Mouse (Mus musculus) liver, embryonic 15.5 days (tissue): Measurements from ENCODE around the gene Tmc6. TPM values are rescaled to one million over a fixed set of nuclear protein-coding genes. Genes with fewer than 3 reads are reported as not detected.
"Not testable (repeated sequence)": the region's sequence is repeated elsewhere in the genome, so short reads cannot be mapped to it uniquely, and the experiment has no call there.

ENCODE experiments used
- ATAC-seq: fragments of 200-750 bp; cut with Nextera tagmentation; 2 replicates; pipeline ENCODE4 v1.8.0; 2017; ENCODE audit warnings: moderate number of reproducible peaks, mild to moderate bottlenecking, moderate library complexity; ENCODE audit not compliant: insufficient read depth
- H3K27ac ChIP-seq: fragments of 300-500 bp; sonication (generic); replicated peaks from 2 replicates; pipeline ENCODE4 v1.5.1; 2015; ENCODE audit warnings: mild to moderate bottlenecking, inconsistent platforms
- H3K27me3 ChIP-seq: fragments of 300-500 bp; sonication (generic); 2 replicates; pipeline ENCODE4 v1.6.1; 2015; ENCODE audit warnings: mild to moderate bottlenecking, inconsistent platforms
- H3K36me3 ChIP-seq: fragments of 300-500 bp; sonication (generic); replicated peaks from 2 replicates; pipeline ENCODE4 v1.6.1; 2015; ENCODE audit warnings: moderate library complexity, mild to moderate bottlenecking, inconsistent platforms
- H3K4me1 ChIP-seq: fragments of 300-500 bp; sonication (generic); replicated peaks from 2 replicates; pipeline ENCODE4 v1.6.1; 2015; ENCODE audit warnings: inconsistent platforms
- H3K4me2 ChIP-seq: fragments of 300-500 bp; sonication (generic); 2 replicates; pipeline ENCODE4 v1.6.1; 2015; ENCODE audit warnings: moderate library complexity, mild to moderate bottlenecking, inconsistent platforms
- H3K4me3 ChIP-seq: fragments of 300-500 bp; sonication (generic); replicated peaks from 2 replicates; pipeline ENCODE4 v1.5.1; 2015; ENCODE audit warnings: mild to moderate bottlenecking, inconsistent platforms
- H3K9ac ChIP-seq: fragments of 300-500 bp; sonication (generic); 2 replicates; pipeline ENCODE4 v1.6.1; 2015; ENCODE audit warnings: moderate library complexity, mild to moderate bottlenecking, inconsistent platforms
- H3K9me3 ChIP-seq: fragments of 300-500 bp; sonication (generic); replicated peaks from 2 replicates; pipeline ENCODE4 v1.6.1; 2016; ENCODE audit warnings: inconsistent platforms
- WGBS: fragments of 180-500 bp; shearing (Covaris S2); methylation state at CpG from one replicate; pipeline ENCODE4 v1.1.7; 2015; ENCODE audit warnings: mixed read lengths; ENCODE audit not compliant: insufficient replicate concordance; 5-methylcytosine and 5-hydroxymethylcytosine counted together
- polyA plus RNA-seq: library from polyadenylated mRNA; unstranded; fragments of >200 nt; fragmentation: Nextera tagmentation; extraction: Ambion mirVana; gene quantifications from 2 replicates; pipeline ENCODE4 v1.2.1, GENCODE M21; 2015

The Tmc6 gene
- polyA plus RNA-seq, 1 experiment from 2014 or later, result 51.0 TPM

DNA sequence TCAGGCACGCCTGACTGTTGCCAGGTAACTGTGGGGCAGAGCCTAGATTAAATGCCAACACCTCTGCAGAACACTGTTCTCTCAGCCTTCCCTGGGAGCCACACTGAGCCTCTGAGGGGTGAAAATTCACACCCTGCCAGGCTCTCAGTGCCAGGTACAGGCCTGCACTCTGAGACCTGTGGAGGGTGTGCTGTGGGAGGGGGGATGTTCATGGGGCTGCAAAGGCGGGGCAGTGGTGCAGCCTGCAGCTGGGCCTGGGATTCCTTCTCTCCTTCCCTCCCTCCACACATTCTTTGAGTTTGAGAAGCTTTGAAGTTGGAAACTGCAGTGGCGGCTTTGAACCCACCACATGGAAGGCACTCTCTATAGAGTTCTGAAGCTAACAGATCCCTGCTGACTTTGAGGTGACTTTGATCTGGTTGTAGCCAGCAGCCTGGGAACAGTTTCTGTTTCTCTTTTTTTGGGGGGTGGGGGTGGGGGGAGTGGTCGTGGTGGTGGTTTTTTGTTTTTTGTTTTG, 12.1 kb upstream of the Tmc6 start:
- Histone ChIP-seq H3K9ac (no peak overlapping the region), H3K9me3 (no peaks in the 10 kb centered on the region), H3K36me3 (peaks cover 22% of the 10 kb centered on the region), H3K4me1 (peaks cover 78% of the 10 kb centered on the region), H3K4me2 (no peak overlapping the region), H3K4me3 (no peak overlapping the region), H3K27ac (peak overlapping the region; percentile 49), H3K27me3 (no peaks in the 10 kb centered on the region)
- ATAC-seq, result no peak
- WGBS, result 71% methylated on average over 4 of the region's 4 CpGs

DNA sequence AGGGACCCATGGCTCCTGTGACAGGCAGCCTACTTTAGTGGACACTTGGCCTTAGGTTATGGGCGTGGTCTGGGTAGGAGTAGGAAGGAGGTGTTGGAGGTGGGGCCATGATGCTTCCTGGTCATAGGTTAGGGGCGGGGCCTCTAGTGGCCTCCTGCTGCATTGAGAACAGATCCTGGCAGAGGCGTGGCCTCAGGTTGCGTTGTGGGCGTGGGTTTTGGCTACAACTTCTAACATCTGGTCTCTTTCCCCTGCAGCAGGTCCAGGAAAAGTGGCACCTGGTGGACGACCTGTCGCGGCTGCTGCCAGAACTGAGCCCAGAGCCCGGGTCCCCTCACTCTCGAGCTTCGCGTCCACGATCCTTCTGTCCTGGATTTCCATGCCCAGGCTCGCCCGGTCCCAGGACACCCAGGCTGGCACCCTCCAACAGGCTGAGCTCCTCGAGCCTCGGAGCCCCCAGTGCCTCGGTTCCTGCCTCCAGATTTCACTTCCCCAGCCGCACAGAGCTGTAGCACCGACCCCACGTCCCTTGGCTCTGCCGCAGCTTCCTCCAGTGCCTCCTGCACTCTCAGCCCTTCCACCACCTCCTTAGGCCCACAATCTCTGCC, 10.4 kb upstream of the Tmc6 start:
- Histone ChIP-seq H3K36me3 (peaks cover 36% of the 10 kb centered on the region), H3K9ac (peak overlapping the region; percentile 58), H3K27ac (peak overlapping the region; percentile 85), H3K4me3 (peak overlapping the region; percentile 47), H3K4me2 (peak overlapping the region; percentile 80), H3K9me3 (no peaks in the 10 kb centered on the region), H3K4me1 (peaks cover 75% of the 10 kb centered on the region), H3K27me3 (no peaks in the 10 kb centered on the region)
- ATAC-seq, result peak; percentile 74
- 8% methylated on average over 22 of the region's 22 CpGs for WGBS

DNA sequence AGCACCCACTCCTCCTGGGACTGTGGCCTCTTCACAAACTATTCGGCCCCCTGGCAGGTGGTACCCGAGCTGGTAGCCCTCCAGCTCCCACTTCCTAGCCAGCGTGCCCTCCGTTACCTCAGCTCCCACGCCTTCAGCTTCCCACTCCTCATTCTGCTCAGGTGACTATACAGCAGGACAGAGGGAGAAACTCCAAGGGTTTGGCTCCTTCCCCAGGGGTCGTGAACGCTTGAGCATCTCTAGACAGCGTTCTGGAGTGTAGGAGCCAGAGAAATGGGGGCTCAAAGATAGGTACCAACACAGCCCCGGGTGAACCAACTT, 9.4 kb upstream of the Tmc6 start:
- Histone ChIP-seq H3K9me3 (no peaks in the 10 kb centered on the region), H3K27me3 (no peaks in the 10 kb centered on the region), H3K4me3 (no peak overlapping the region), H3K4me1 (peaks cover 68% of the 10 kb centered on the region), H3K4me2 (peak overlapping the region; percentile 80), H3K9ac (peak overlapping the region; percentile 39; the same call in 1 of the 2 replicates), H3K27ac (peak overlapping the region; percentile 85), H3K36me3 (peaks cover 46% of the 10 kb centered on the region)
- WGBS, result 82% methylated on average over 9 of the region's 9 CpGs
- ATAC-seq, result no peak

DNA sequence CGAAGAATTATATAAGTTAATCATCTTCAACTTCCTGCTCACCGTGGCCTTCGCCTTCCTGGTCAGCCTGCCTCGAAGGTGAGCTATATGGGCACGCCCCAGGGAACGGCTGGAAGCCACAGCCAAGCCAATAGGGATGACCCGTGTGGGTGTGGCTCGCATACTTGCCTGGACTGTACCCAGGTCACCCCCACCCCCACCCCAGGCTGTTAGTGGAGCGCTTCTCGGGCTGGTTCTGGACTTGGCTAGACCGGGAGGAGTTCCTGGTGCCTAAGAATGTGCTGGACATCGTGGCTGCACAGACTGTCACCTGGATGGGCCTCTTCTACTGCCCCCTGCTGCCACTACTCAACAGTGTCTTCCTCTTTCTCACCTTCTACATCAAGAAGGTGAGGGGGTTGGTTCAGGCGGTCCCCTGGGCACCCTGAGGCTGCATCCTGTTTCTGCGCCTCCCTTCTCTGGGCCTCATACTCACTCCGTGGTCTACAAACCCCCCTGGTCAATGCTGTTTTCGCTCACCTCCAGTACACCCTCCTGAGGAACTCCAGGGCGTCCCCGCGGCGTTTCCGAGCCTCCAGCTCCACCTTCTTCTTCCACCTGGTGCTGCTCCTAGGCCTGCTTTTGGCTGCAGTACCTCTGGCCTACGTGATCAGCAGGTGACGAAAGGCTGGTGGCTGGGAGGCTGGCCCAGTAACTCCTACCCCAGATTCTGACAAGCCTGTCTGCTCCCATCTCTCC, 8.9 kb upstream of the Tmc6 start:
- whole genome bisulfite sequencing, result 40% methylated on average over 23 of the region's 23 CpGs
- Histone ChIP-seq H3K9me3 (no peaks in the 10 kb centered on the region), H3K27ac (peak overlapping the region; percentile 85), H3K4me3 (peak overlapping the region; percentile 46), H3K4me1 (peaks cover 67% of the 10 kb centered on the region), H3K9ac (peak overlapping the region; percentile 39), H3K4me2 (peak overlapping the region; percentile 80), H3K36me3 (peaks cover 51% of the 10 kb centered on the region), H3K27me3 (no peaks in the 10 kb centered on the region)
- ATAC-seq, result peak; percentile 73

DNA sequence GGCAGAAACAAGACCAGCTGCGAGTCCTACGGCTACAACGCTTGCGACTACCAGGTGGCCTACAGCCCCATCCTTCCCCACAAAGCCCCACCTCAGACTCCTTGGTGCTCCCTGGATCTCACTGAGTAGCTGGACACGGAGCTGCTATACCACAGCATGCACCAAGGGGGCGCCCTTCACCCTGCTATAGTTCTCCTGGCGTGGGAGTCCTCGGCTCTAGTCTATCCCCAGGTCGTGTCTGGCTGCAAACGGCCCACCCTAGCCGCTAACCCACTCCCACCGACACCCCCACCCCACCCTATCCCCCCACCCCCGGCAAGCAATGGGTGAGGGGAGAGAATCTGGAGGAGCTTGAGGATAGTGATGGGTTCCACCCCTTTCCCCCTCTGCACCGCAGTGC, 8.3 kb upstream of the Tmc6 start:
- WGBS, result 4% methylated on average over 14 of the region's 14 CpGs
- H3K4me1 ChIP-seq, result peaks cover 67% of the 10 kb centered on the region

DNA sequence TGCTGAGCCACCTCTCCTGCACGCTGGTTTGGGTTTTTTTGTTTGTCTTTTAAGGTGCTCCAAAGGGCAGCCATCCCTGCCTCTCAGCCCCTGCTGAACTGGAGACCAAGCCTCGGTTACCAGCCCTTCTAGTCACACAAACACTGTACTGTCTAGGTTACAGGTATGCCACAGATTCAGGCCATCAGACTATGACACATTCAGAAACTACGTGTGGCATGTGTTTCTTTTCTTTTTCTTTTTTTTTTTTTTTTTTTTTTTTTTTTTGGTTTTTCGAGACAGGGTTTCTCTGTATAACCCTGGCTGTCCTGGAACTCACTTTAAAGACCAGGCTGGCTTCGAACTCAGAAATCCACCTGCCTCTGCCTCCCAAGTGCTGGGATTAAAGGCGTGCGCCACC, 6.5 kb upstream of the Tmc6 start:
- Histone ChIP-seq H3K27ac (0 out of 2 replicates have a peak overlapping the region, but pooled peaks have one; percentile 20), H3K36me3 (peaks cover 73% of the 10 kb centered on the region), H3K4me1 (peaks cover 70% of the 10 kb centered on the region)
- not testable (repeated sequence) for H3K9me3 ChIP-seq, H3K27me3 ChIP-seq, H3K9ac ChIP-seq, H3K4me2 ChIP-seq, H3K4me3 ChIP-seq, ATAC-seq
- 84% methylated on average over 7 of the region's 7 CpGs for WGBS

More for the DNA sequence above, 8.3 kb upstream of the Tmc6 start:
- H3K4me2 ChIP-seq, result peak overlapping the region; percentile 80
- ATAC-seq, result peak; percentile 58
- peak overlapping the region; percentile 46 for H3K4me3 ChIP-seq
- H3K9me3 ChIP-seq, result no peaks in the 10 kb centered on the region
- H3K36me3 ChIP-seq, result peaks cover 57% of the 10 kb centered on the region
- H3K27ac ChIP-seq, result peak overlapping the region; percentile 85
- H3K27me3 ChIP-seq, result no peaks in the 10 kb centered on the region
- peak overlapping the region; percentile 39 for H3K9ac ChIP-seq

DNA sequence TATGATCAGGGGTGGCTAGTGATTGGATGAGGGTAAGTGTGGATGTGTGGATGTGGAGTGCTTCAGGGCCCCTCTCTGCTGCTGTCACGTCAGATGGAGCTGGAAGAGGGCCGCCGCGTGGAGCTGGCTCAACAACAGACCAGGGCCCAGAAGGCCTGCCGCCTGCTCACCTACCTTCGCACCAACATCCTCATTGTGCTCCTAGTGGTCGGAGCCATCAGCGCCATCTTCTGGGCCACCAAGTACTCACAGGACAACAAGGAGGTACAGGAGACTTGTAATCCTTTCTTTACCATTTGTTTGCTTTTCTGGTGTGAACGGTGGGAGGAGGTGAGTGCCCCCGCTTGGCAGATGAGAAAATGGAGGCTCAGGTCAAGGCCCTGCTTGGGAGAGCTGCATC, 4.3 kb upstream of the Tmc6 start:
- no peak for ATAC-seq
- Histone ChIP-seq H3K9ac (peak overlapping the region; percentile 17; the same call in 1 of the 2 replicates), H3K4me3 (no peak overlapping the region), H3K36me3 (peaks cover 60% of the 10 kb centered on the region), H3K9me3 (no peaks in the 10 kb centered on the region), H3K4me1 (peaks cover 70% of the 10 kb centered on the region), H3K27me3 (no peaks in the 10 kb centered on the region), H3K27ac (peak overlapping the region; percentile 99), H3K4me2 (peak overlapping the region; percentile 41)
- WGBS, result 13% methylated on average over 10 of the region's 10 CpGs

DNA sequence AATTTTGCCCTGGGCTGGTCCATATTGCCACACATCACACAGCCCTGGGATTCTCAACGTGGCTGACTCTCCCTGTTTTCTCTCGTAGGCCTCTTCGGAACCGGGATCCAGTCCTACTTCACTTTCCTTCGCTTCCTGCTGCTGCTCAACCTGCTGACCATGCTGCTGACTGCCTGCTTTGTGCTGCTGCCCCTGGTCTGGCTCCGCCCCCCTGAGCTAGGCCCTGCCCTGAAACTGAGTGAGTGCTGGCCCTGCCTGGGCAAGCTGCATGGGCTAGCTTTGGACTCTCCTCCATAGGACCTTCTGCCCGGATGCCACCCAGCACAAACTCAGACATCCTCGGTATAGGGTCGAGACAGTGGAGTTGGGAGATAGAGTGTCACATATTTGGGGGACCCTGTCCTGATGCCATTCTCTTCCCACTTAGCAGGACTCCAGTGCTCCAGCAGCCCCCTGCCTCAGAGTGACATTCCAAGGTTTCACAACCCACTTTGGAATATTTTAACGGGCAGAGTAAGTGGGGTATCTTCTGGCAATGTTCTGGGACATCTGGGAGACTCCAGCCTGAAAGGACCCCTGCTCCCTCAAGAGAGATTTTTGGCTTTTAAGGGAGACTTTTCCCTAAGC, 1.8 kb upstream of the Tmc6 start:
- H3K27ac ChIP-seq, result peak overlapping the region; percentile 99
- peak overlapping the region; percentile 74 for H3K4me3 ChIP-seq
- H3K4me2 ChIP-seq, result peak overlapping the region; percentile 96
- peaks cover 51% of the 10 kb centered on the region for H3K36me3 ChIP-seq
- peak overlapping the region; percentile 92 for H3K9ac ChIP-seq
- peaks cover 62% of the 10 kb centered on the region for H3K4me1 ChIP-seq
- H3K9me3 ChIP-seq, result no peaks in the 10 kb centered on the region
- WGBS, result 39% methylated on average over 10 of the region's 10 CpGs
- no peaks in the 10 kb centered on the region for H3K27me3 ChIP-seq
- ATAC-seq, result peak; percentile 20; the same call in 1 of the 2 replicates

DNA sequence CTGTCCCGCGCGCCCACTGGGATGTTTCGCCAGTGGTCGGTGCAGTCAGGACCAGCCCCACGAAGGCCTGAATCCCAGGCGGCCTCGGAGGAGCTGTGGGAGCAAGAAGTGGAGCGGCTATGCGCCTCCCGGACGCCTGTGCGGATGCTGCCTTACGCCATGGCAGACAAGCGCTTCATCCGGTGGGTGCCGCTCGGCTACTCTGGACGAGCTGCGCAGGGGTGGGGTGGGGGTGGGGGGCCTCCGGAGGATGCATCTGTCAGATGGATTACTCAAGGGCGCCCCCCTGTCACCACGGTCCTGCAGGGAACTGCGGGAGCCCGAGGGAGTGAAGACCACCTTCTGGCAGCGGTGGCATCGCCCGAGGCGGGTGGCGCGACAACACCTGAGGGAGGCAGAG, 1.1 kb upstream of the Tmc6 start:
- Histone ChIP-seq H3K9ac (peak overlapping the region; percentile 92), H3K4me2 (peak overlapping the region; percentile 96), H3K4me1 (peaks cover 69% of the 10 kb centered on the region), H3K36me3 (peaks cover 52% of the 10 kb centered on the region), H3K27me3 (no peaks in the 10 kb centered on the region), H3K4me3 (peak overlapping the region; percentile 74), H3K27ac (peak overlapping the region; percentile 99), H3K9me3 (no peaks in the 10 kb centered on the region)
- 1% methylated on average over 31 of the region's 31 CpGs for WGBS
- ATAC-seq, result peak; percentile 1

DNA sequence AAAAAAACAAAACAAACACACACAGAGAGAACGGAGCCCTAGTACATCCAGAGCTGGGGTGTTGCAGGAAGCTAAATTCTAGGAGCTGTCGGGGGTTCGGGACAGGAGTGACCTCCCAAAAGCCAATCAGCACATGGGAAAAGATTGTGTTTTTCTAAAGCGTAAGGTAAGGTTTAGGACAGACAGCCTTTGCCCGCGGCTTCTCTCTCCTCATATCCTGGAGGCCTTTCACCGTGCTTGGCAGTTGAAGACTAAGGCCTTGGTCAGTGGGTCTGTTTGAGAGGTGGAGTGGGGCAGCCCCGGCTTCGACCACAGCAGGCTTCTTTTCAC, 672 bp upstream of the Tmc6 start:
- ATAC-seq, result no peak

DNA sequence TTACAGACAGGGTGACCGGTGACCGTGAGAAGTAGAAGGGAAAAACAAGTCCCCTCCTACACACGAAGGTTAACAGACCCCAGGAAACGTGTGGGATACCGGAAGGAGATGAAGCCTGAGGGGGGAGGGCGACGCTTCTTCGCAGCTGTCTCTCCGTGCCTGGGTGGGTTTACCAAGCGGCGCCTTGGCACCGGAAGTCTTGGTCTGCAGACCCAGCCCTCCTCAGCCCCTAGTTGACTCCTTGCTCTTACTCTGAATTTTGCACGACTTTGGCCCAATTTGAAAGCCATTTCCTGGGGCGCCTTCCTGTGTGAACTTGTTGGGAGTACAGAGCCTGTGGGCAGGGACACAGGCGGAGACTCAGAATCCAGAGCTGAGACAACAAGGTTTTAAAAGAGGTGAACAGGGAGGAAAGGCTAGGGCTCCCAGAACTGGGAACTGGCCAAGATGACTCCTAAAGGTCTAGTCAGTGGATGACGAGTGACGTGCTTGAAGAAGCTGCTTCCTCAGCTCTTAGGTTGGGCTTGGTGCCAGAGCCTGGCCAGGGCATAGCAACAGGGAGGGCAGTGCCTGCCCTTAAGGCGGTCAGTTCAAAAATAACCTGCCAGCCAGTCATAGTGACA, 688 bp downstream of the Tmc6 start:
- no peaks in the 10 kb centered on the region for H3K27me3 ChIP-seq
- no peaks in the 10 kb centered on the region for H3K9me3 ChIP-seq
- peak overlapping the region; percentile 74 for H3K4me3 ChIP-seq
- peaks cover 82% of the 10 kb centered on the region for H3K4me1 ChIP-seq
- H3K27ac ChIP-seq, result peak overlapping the region; percentile 99
- peaks cover 52% of the 10 kb centered on the region for H3K36me3 ChIP-seq
- WGBS, result 2% methylated on average over 18 of the region's 18 CpGs
- H3K9ac ChIP-seq, result peak overlapping the region; percentile 92
- H3K4me2 ChIP-seq, result peak overlapping the region; percentile 96
- ATAC-seq, result peak; percentile 8

More for the DNA sequence above, 672 bp upstream of the Tmc6 start:
- 10% methylated on average over 9 of the region's 9 CpGs for WGBS
- Histone ChIP-seq H3K4me3 (peak overlapping the region; percentile 74), H3K4me2 (peak overlapping the region; percentile 96), H3K9ac (peak overlapping the region; percentile 92), H3K4me1 (peaks cover 73% of the 10 kb centered on the region), H3K36me3 (peaks cover 52% of the 10 kb centered on the region), H3K27me3 (no peaks in the 10 kb centered on the region), H3K27ac (peak overlapping the region; percentile 99), H3K9me3 (no peaks in the 10 kb centered on the region)
